Mouse (Mus musculus): ENCODE results near the gene Arrb2.
"Not testable (repeated sequence)": the region's sequence is repeated elsewhere in the genome, so short reads cannot be mapped to it uniquely, and the experiment has no call there.

Gene Arrb2

DNA sequence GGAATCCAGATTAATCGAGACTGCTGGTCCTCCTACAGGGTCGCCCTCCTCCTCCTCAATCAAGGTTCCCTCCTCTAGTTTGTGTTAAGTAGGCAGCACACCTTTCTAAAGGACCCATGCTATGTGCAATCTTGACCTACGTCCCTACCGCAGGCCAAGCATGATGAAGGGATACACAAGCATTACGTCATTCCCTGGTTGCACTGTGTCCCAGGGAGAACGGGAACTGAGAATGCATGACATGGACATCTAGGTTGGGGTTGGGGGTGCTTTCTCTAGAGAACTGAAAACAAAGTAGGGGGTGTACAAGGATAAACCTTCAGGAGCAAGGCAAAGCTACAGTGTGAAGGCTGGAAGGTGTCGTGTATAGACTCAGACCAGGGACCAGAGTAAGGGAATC is 9.4 kb downstream of the Arrb2 start:
- in situ Hi-C loops (cut with MboI; ENCODE audit: low sequenced_read_pairs), result no loop called here

DNA sequence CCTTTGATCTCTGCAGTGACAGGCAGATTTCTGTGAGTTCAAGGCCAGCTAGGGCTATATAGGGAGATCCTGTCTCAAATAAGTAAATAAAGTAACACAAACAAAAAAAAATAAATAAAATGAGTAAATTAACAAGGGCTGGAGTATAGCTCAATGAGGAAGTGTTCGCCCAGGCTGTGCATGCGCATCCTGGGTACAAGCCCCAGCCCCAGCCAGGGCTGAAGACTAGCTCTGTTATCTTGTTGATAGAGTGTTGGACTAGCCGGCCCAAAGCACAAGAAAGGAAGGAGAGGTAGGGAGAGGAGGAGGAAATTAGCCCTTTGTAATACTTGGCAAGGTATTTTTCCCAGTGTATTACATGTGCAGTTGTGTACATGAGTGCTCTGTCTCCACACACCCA is 11.5 kb downstream of the Arrb2 start:
- in situ Hi-C loops (cut with MboI; ENCODE audit: low sequenced_read_pairs), result no loop called here

DNA sequence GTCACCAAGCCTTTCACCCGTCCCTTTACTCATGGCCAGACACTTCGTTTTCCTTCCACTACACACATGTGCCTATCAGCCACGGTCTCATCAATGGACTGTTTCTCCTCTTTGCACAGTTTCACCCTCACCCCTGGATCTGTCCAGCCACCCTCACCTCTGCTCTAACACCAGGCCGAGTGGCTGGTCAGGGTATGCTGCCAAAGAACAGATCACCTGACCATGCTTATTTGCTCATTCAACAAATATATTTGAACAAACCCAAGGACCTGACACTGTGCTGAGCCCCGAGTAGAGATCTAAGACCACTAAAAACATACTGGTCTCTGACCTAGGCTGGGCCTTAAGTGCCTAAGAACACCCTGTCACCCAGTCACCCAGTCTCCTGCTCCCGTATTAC is 12.2 kb downstream of the Arrb2 start:
- in situ Hi-C loops (cut with MboI; ENCODE audit: low sequenced_read_pairs), result no loop called here

DNA sequence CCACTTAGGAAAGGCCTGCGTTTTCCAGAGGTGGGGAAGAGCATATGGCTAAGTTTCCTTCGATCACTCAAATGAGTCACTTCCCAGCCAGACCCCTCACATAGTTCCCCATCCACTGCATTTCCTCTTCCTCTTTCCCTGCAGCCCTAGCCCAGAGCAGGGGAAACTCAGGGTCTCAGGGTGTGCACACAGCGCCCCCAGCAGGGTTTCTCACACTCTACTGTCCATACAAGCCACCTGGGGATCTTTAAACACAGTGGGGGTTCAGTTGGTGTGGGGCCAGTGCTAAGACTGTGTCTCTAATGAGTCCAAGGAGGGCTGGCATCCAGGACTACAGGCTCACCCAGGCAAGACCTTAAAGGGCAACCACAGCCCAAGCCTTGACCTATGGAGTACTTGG is 14.3 kb downstream of the Arrb2 start:
- in situ Hi-C loops (cut with MboI; ENCODE audit: low sequenced_read_pairs), result no loop called here

- in situ Hi-C loops (cut with MboI; ENCODE audit: low sequenced_read_pairs), result no loop called here
These were observed 14.9 kb downstream of the Arrb2 start for GRCm38 (mm10) chr11:70447373-70447772.

DNA sequence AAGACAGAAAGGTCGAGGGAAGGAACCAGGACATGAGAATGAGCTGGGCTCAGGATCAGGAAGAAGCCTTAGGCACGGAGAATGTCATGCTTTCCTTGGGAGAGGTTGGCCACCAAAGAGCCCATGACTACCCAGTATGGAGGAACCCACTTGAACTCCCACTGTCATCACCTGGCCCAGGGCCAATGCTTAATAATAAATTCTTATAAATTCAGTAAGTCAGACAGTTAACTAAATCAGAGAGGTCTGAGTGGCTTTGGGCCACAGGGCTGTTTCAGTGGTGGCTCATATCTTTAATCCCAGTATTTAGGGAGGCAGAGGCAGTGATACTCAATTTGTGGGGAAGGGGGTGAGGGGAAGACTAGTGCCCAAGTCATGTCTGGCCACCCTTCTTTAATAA is 18.5 kb downstream of the Arrb2 start:
- in situ Hi-C loops (cut with MboI; ENCODE audit: low sequenced_read_pairs), result no loop called here

- in situ Hi-C loops (cut with MboI; ENCODE audit: low sequenced_read_pairs), result no loop called here
These were observed 19.5 kb downstream of the Arrb2 start, which contains the start of gene Med11 for GRCm38 (mm10) chr11:70451797-70452498. Med11 (plus strand) TSS chr11:70451919.

DNA sequence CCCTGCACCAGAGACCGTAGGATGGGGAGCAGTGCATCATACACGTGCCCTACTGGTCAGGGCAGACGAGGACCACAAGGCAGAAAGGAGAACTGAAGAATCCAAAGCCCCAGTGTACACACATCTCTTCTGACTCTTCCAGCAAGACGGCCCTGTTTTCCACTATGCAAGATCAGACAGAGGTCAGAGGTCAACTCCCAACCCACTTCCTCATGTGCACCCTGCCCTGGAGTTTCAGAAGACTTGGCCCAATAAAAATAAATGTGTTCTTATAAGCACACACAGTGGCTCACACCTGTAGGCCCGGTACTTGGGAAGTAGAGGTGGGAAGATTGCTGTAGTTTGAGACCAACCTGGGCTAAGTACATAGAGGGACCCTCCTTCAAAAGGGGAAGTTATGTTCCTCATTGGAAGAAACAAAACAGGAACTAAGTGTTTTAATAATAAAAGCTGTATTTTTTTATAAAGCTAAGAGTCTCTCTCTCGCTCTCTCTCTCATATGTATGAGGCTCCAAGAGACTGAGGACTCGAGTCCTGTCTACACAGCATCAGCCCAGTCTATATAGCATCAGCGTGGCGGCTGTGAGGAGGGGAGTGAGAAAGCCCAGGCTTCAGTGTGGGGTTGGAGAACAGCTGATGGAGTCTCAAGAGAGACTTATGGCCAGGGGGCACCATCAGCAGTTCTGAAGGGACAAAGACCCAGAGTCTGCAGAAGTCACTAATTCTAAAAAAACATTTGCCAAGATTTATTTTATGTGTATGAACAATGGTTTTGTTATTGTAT is 21.0 kb downstream of the Arrb2 start:
- in situ Hi-C loops (cut with MboI; ENCODE audit: low sequenced_read_pairs), result no loop called here

- in situ Hi-C loops (cut with MboI; ENCODE audit: low sequenced_read_pairs), result no loop called here
These were observed 26.5 kb downstream of the Arrb2 start, which contains the start of gene Zmynd15 for GRCm38 (mm10) chr11:70458688-70459600. Zmynd15 (plus strand) TSS chr11:70459433.

GRCm38 (mm10) chr11:70459601-70460101 is 27.2 kb downstream of the Arrb2 start, which contains the start of gene Cxcl16:
Cxcl16 (minus strand) TSS chr11:70459984.
- in situ Hi-C loops (cut with MboI; ENCODE audit: low sequenced_read_pairs), result loop anchor here (5.0 kb wide), 1 partner anchor 43 kb away; no protein-coding TSS in a partner anchor

DNA sequence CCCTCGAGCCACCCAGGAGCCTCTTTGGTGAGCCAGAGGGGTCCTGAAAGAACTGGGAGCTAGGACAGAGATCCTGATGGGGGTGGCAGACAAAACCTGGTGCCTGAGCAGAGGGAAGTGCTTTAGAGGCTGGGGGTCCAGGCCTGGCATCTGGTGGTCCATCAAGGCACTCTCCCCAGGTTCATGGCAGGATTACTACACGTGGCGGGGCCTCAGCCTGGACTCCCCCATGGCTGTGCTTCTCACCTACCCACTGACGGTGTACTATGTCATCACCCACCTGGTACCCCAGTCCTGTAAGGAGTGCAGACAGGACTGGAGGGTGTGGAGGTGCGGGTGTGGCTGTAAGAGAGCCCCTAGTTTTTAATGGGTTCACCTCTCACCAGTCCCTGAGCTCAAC is 31.5 kb downstream of the Arrb2 start:
- in situ Hi-C loops (cut with MboI; ENCODE audit: low sequenced_read_pairs), result loop anchor here (5.0 kb wide), 1 partner anchor 38 kb away; no protein-coding TSS in a partner anchor

DNA sequence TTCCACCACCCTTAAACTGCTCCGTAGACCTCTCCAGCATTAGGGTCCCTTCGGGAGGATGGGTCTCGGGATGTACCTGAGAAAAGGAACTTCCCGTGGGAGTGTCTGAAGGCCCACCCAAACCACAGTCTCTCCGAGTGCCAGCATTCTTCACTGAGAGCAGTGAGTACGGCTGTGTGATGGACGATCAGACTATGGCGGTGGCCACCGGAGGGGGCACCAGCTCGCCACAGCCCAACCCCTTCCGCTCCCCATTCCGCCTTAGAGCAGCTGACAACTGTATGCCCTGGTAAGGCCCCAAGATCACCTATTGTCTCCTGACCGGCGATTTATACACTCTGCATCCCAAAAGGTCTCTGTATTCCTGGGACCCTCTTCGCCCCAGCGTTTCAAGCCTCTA is 32.8 kb downstream of the Arrb2 start:
- in situ Hi-C loops (cut with MboI; ENCODE audit: low sequenced_read_pairs), result no loop called here

- in situ Hi-C loops (cut with MboI; ENCODE audit: low sequenced_read_pairs), result no loop called here
These were observed 33.4 kb downstream of the Arrb2 start for GRCm38 (mm10) chr11:70465824-70466223.

- in situ Hi-C loops (cut with MboI; ENCODE audit: low sequenced_read_pairs), result no loop called here
These were observed 35.6 kb downstream of the Arrb2 start for GRCm38 (mm10) chr11:70467902-70468619.

GRCm38 (mm10) chr11:70469764-70470163 is 37.3 kb downstream of the Arrb2 start:
- in situ Hi-C loops (cut with MboI; ENCODE audit: low sequenced_read_pairs), result no loop called here

DNA sequence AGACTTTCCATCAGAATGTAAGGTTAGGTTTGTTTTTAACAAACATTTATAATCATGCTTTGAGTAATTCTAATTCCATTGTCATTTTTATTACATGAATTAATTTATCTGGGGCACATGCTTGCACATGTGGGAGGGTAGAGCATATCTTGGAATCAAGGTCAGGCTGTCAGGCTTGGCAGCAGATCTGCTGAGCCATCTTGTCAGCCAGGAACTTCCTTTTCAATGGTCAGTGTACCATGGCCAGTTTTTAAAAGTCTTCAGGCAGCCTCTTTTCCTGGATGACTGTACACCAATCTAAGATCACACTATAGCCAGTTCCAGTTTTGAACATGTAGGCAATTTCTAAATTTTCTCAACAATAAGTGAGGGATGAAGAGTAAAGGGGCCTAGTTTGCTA is 40.3 kb downstream of the Arrb2 start:
- in situ Hi-C loops (cut with MboI; ENCODE audit: low sequenced_read_pairs), result no loop called here

- in situ Hi-C loops (cut with MboI; ENCODE audit: low sequenced_read_pairs), result not testable (repeated sequence)
These were observed 40.9 kb downstream of the Arrb2 start for GRCm38 (mm10) chr11:70473291-70473690.

- in situ Hi-C loops (cut with MboI; ENCODE audit: low sequenced_read_pairs), result no loop called here
These were observed 42.6 kb downstream of the Arrb2 start for GRCm38 (mm10) chr11:70474872-70475534.

GRCm38 (mm10) chr11:70485498-70485897 is 53.1 kb downstream of the Arrb2 start:
- in situ Hi-C loops (cut with MboI; ENCODE audit: low sequenced_read_pairs), result no loop called here

DNA sequence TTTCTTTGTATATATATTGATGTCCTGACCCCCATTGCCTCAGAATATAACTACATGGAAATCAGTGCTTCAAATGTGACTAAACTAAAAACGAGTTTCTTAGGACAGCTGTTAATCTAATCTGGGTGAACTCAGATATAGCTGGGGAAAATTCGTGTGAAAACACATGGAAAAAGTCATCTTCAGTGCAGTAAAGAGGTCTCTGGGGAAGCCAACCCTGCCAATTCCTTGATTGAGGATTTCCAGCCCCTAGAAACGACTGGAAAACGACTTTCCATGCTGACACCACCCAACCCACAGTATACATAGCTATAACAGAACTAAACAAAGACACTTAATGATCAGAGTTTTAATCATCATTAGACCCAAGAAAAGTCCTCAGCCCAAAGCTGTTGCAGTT is 55.4 kb downstream of the Arrb2 start:
- in situ Hi-C loops (cut with MboI; ENCODE audit: low sequenced_read_pairs), result no loop called here
